ENCODE assay signal across 18 mouse cellular contexts in genomic region chr12:28690730-28691129, GRCm38 (mm10).
"Had no signal": no experiment of that assay in that cellular context is flagged by ENCODE, and none has a peak within 500 bp of the region (broad histone marks: within the 10 kb centered on the region; RNA-seq: fewer than 3 reads in every experiment).

No protein-coding gene starts in this region.

- DNase-seq: lung, embryonic 14.5 days; lung, postnatal 10 days; lung, postnatal 4 days; midbrain, embryonic 14.5 days; retina, postnatal 1 day; right cerebral cortex, adult 18-20 months; right cerebral cortex, postnatal 25 days; right cerebral cortex, postnatal 4 days; spleen, adult 18-20 months; thymus, adult 18-20 months; thymus, postnatal 14 days; thymus, postnatal 36 days had no signal

- H3K4me3 ChIP-seq: midbrain, embryonic 10.5 days; midbrain, embryonic 12.5 days; myocyte; neural tube, embryonic 13.5 days; neural tube, embryonic 15.5 days had no signal

- H3K4me2 ChIP-seq: lung, embryonic 14.5 days; midbrain, embryonic 12.5 days; neural tube, embryonic 13.5 days; neural tube, embryonic 15.5 days had no signal

- H3K9ac ChIP-seq: lung, embryonic 14.5 days; midbrain, embryonic 12.5 days; neural tube, embryonic 13.5 days; neural tube, embryonic 15.5 days had no signal

- H3K27ac ChIP-seq: midbrain, embryonic 10.5 days; midbrain, embryonic 12.5 days; neural tube, embryonic 13.5 days; neural tube, embryonic 15.5 days had no signal

- H3K27me3 ChIP-seq: midbrain, embryonic 12.5 days; neural tube, embryonic 13.5 days; neural tube, embryonic 15.5 days had no signal

- H3K9me3 ChIP-seq: midbrain, embryonic 10.5 days; midbrain, embryonic 12.5 days; neural tube, embryonic 13.5 days; neural tube, embryonic 15.5 days had no signal

- H3K4me1 ChIP-seq: midbrain, embryonic 12.5 days had no signal

- ATAC-seq: midbrain, embryonic 16.5 days had no signal
